Mouse (Mus musculus) adrenal gland, postnatal 25 days (tissue): ENCODE data around the gene Dhfr. TPM values are rescaled to one million over a fixed set of nuclear protein-coding genes. Genes with fewer than 3 reads are reported as not detected.

Experiments
- DNase-seq: peaks from one replicate; pipeline ENCODE4 v3.0.0; 2021; ENCODE audit warnings: mixed read lengths
- total RNA-seq: library from RNA; stranded (reverse); gene quantifications from 2 replicates; pipeline ENCODE4 v1.2.3, GENCODE M21; 2021

The Dhfr gene
- total RNA-seq, 1 experiment from 2014 or later = 5.4 TPM

DNA sequence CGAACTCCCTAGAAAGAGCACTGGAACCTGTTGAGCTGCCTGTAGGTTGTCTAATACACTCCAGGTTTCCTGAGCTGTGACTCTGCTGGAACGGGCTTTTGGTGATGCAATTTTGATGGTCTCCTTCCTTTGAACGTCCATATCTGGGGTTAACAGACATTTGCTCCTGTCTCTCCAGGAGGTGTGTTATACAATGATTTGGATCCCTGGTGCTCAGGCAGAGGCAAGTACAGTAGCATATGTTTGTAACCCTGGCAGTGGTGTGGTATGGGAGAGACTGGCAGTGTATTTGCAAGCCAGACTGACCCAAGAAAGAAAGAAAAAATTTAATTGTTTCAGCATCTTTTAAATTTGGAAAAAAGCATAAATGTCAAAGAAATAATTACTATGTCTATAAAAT lies 32.8 kb downstream of the Dhfr start:
- no peak for DNase-seq

DNA sequence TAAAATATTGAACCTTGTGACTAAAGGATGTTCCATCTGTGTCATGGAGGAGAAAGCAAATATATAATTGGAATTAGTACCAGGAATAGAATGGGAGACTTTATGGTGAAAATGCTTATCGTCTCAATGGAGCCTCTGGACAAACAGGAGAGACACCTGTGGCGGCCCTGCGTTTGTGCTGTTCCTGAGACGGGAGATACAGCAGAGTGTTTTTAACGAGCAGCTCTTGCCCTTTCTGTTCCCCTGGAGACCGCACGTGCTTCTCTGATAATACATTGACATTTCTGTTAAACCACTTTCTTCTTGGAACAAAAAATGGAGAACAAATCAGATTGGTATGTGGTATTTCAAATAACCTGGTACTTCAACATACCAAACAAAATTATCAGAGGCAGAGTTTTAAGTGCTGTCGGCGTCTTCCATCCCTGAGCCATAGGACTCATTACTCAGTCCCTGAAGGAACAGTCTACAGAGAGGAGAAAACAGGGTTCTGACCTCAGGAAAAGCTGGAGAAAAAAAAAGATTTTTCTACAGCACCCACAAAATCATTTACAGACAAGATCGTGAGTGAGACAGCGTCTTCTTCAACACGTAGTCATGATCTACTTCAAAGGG lies 38.6 kb downstream of the Dhfr start:
- DNase-seq = no peak

DNA sequence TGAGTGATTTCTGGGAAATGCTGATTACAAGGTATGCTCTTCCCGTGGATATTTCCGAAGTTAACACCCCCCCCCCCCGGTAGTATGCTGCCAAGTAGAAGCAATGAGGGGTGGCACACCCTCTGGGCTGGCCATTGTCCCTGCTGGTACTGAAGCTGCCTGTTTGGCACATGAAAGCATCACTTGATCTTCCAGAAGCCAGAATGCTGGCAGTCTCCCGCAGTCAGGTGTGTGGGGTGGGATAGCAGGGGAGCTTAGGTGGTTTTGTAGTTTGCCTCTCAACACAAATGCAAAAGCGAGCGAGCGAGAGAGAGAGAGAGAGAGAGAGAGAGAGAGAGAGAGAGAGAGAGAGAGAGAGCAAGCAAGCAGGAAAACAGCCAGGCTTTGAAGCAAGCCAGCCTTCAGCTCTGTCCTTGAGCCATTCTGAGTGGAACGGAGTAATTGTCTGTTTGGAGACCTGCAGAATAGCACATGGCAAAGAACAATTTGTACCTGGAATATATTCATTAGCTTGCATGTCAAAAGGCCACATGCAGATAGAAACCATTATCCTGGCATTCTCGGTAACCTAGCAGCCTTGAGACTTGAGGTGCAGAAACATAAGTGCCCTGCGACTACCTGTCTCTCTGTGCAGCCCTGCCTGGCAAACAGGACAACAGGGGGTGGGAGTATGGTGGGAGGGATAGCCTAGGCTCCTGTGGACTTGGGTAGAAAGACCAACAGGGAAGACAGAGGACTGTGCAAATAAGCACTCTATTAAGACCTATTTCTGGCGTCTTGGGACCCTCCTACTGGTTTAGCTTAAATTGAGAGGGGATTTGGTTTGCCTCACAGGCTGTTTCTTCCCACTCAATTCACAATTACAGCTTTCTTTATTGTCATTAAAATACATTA lies 44.2 kb downstream of the Dhfr start:
- peak; percentile 8 for DNase-seq

DNA sequence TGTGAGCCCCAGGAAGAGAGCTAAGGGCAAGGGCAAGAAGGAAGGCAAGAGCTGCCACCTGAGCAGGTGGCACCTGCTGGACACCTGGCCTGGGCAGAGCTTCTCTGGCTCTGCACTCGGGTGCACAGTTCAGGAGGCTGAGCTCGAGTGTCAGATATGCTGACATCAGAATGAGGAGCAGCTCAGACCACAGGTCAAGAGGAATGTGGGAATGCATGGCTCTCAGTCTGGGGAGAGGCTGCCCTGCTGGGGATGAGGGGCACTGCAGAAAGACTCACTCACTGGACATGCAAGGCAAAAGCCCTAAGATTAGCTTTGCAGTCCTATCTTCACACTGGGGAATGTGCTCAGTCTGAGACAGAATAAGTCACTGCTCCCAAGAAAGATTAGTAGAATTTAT lies 47.5 kb downstream of the Dhfr start:
- DNase-seq = no peak

DNA sequence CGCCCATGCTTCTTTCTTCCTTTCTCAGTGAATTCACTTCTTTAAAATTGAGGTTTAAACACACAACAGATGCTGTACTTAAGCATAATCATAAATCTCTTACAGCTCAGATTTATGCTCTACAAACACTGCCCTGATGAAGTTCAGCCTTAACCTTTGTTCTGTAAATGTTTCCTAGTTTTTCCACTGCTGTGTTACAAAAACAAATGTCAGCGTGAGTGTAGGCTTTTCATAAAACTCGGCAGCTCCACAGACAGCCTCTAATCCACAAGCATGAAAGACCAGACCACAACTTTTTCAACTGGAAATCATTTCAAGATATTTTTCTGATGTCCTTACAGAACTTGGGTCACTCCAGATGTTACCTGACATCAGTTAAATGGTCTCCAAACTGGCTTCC lies 49.0 kb downstream of the Dhfr start:
- DNase-seq = no peak

DNA sequence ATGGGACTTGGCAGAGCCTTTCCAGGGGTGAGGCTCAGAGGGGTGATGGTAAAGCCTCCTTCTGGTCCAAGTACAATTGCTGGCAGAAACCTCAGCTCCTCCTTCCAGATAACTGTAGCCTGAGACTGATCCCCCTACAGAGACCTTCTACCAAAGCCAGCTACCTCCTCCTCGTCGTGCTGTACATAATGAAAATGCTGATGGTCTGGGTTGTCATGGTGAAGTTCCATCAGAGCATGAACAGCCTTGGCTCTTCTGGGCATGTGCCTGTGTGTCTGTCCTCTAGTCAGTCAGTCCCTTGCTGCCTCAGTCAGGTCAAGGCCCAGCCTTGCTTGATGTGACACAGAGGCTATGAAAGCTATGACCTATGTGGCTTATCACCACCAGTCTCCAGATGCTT lies 56.0 kb downstream of the Dhfr start:
- DNase-seq = no peak

DNA sequence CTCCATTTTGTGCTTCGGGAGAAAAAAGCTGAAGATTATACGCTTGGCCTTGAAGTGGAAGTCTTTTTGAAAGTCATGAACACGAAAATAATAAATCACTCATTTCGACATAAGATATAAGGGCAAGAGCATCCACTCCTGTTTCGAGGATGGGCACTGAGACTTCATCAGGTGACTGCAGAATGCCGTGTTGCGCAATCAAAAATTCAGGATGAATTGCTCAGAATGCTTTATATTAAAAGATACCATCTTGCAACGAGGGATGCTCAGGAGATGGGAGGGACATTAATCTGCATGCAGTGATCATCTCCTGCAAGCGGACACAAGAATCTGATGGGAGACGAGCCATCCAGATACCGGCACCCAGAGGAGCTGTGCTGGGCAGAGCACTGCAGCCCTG lies 65.1 kb downstream of the Dhfr start:
- DNase-seq = no peak

DNA sequence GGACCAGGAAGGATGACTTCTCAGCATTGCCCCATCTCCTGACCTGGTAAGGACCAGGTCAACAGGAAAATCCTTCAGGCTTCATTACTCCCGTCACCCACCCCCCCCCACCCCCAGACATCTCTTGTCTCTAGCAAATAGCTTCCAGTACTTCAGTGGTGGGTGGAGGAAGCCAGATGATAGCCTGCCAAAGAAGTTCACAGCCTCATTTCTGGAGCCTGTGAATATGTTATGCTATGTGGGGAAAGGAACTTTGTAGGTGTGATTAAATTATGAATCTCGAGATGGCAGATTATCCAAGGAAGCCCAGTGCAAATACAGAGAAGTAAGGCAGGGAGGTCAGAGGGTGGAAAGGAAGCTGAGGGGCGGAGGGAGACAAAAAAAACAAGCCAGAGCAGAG lies 69.2 kb downstream of the Dhfr start:
- DNase-seq = no peak

DNA sequence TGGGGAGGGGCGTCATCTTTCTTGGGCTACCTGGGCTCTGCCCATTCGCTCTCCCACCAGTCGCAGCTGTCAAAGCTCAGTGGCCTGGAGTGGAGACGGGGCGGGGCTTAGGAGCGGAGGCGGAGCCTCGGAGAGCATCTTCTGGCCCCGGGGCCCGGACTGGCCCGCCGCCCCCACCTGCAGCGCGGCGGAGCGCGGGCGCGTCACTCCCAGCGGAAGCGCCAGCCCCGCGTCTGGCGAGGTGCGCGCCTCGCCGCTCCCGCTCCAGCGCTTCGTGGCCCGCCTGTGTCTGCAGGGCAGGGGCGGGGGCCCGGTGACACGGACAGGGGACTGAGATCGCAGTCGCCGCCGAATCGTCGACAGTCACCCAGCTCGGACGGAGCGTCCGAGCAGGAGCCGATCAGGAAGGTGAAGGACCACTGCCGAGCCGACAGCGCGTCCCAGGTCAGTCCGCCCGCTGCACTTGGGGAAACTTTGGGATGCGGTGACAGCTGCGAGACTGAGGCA lies 71.3 kb downstream of the Dhfr start, which contains the start of gene Ankrd34b:
Ankrd34b (plus strand) TSS at position 139 of the 507 bp plus-strand sequence.
- DNase-seq = peak; percentile 61

DNA sequence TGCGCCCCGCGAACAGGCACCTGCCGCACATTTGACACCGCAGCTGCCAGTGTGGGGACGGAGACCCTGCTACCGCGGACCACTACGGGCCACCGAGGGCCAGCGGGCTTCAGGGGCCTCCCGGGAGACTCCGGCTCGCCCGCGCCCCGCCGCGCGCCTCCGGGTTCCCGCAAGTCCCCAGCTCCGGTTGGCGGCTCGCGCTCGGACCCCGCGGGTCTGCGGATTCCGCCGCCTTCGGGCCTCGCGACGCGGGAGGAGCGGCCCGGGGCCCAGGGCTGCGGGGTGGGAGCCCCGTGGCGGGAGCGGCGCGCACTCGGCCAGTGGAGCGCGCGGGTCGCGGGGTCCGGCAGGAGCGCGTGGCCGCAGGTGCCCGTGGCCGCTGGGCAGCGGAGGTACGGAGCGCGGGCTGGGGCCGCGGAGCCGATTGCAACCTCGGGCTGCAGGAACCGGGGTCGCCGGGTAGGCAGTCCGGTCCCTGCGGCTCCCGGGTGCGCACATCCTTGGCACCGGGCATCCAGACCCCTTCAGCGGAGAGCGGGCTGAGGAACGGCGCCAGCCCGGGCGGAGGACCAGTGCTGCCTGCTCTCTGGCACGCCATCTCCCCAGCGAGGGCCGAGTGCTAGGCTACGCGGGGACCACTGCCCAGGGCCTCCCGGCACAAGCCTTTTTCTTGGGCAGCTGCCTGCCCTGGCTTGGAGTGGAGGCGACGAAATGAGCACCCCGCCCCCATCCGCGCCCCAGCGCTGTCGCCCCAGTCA lies 71.9 kb downstream of the Dhfr start:
- DNase-seq = peak; percentile 28

DNA sequence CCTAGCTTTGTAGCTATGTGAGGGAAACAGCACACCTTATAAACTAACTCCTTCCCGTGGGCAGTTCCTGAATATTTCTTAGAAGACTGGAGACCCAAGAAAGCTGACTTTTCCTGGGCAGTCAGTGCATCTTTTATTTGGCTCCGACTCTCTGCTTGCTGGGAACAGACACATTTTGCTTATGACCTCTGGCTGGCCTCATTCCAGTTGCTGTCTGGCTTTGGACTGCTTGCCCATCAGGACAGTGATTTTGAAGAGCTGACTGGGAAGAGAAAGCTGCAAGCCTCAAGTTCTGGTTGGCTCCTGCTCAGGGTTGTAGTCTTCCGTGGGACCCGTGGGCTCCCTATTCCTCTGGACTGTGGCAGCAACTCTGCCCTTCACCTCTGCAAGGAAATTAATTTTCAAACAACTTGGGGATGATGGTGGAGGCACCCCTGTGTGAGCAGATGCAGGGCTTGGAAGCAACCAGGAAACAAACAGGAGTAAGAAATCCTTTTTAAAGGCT lies 72.9 kb downstream of the Dhfr start:
- no peak for DNase-seq

Other genes with a start within 250 kb of the Dhfr start
- gene Rasgrf2, start 223.1 kb upstream of the Dhfr start, total RNA-seq = 2.6 and 3.2 TPM in 2 replicates
- not detected in 2 replicates for gene Gm20379, start 48.7 kb upstream of the Dhfr start, total RNA-seq
- 29.6 and 38.8 TPM in 2 replicates for gene Msh3, start 277 bp downstream of the Dhfr start, total RNA-seq
- gene Ankrd34b, start 71.2 kb downstream of the Dhfr start, total RNA-seq = 1.0 and 1.5 TPM in 2 replicates
- gene Fam151b, start 129.3 kb downstream of the Dhfr start, total RNA-seq = 5.4 and 8.3 TPM in 2 replicates
- 25.6 and 27.4 TPM in 2 replicates for gene Zfyve16, start 176.1 kb downstream of the Dhfr start, total RNA-seq
- not detected in 2 replicates for gene Spz1, start 221.4 kb downstream of the Dhfr start, total RNA-seq